Mouse (Mus musculus) embryonic facial prominence, embryonic 15.5 days (tissue): ENCODE data around the gene Scgb1b12. TPM values are rescaled to one million over a fixed set of nuclear protein-coding genes. Genes with fewer than 3 reads are reported as not detected.
"Not testable (repeated sequence)": the region's sequence is repeated elsewhere in the genome, so short reads cannot be mapped to it uniquely, and the experiment has no call there.

ENCODE experiments used
- ATAC-seq: fragments of 200-750 bp; cut with Nextera tagmentation; 2 replicates; pipeline ENCODE4 v1.8.0; 2017; ENCODE audit warnings: low read depth, moderate TSS enrichment; ENCODE audit not compliant: insufficient number of reproducible peaks, low FRiP score, low TSS enrichment
- H3K27ac ChIP-seq: fragments of 300-500 bp; sonication (generic); replicated peaks from 2 replicates; pipeline ENCODE4 v1.5.1; 2015; ENCODE audit warnings: mild to moderate bottlenecking, inconsistent platforms
- H3K27me3 ChIP-seq: fragments of 300-500 bp; sonication (generic); 2 replicates; pipeline ENCODE4 v1.6.1; 2015; ENCODE audit warnings: inconsistent platforms
- H3K36me3 ChIP-seq: fragments of 300-500 bp; sonication (generic); 2 replicates; pipeline ENCODE4 v1.6.1; 2015; ENCODE audit warnings: mild to moderate bottlenecking, inconsistent platforms
- H3K4me1 ChIP-seq: fragments of 300-500 bp; sonication (generic); 2 replicates; pipeline ENCODE4 v1.6.1; 2015; ENCODE audit warnings: inconsistent platforms
- H3K4me2 ChIP-seq: fragments of 300-500 bp; sonication (generic); replicated peaks from 2 replicates; pipeline ENCODE4 v1.6.1; 2015; ENCODE audit warnings: mild to moderate bottlenecking, inconsistent platforms
- H3K4me3 ChIP-seq: fragments of 300-500 bp; sonication (generic); replicated peaks from 2 replicates; pipeline ENCODE4 v1.5.1; 2015; ENCODE audit warnings: mild to moderate bottlenecking, inconsistent platforms
- H3K9ac ChIP-seq: fragments of 300-500 bp; sonication (generic); 2 replicates; pipeline ENCODE4 v1.6.1; 2015; ENCODE audit warnings: inconsistent platforms
- H3K9me3 ChIP-seq: fragments of 300-500 bp; sonication (generic); replicated peaks from 2 replicates; pipeline ENCODE4 v1.6.1; 2016; ENCODE audit warnings: inconsistent platforms
- WGBS: fragments of 180-500 bp; shearing (Covaris S2); methylation state at CpG from one replicate; pipeline ENCODE4 v1.1.7; 2015; 5-methylcytosine and 5-hydroxymethylcytosine counted together
- polyA plus RNA-seq: library from polyadenylated mRNA; unstranded; fragments of >200 nt; fragmentation: Nextera tagmentation; extraction: Ambion mirVana; gene quantifications from 2 replicates; pipeline ENCODE4 v1.2.1, GENCODE M21; 2015

The Scgb1b12 gene
- polyA plus RNA-seq: not detected in 2 replicates

GRCm38 (mm10) chr7:32333882-32334281 lies at the start of gene Scgb1b12:
TSS of gene Scgb1b12 (plus strand) at chr7:32334182.
- not testable (repeated sequence) for ATAC-seq

GRCm38 (mm10) chr7:32327145-32327544 lies 6.8 kb upstream of the Scgb1b12 start, which contains the start of gene Scgb2b12:
TSS of gene Scgb2b12 (minus strand) at chr7:32327245.
- not testable (repeated sequence) for H3K27ac ChIP-seq, H3K9me3 ChIP-seq, H3K4me3 ChIP-seq, H3K4me2 ChIP-seq, ATAC-seq, H3K27me3 ChIP-seq, H3K4me1 ChIP-seq, H3K36me3 ChIP-seq, H3K9ac ChIP-seq
- 90% methylated on average over 1 of the region's 1 CpGs for WGBS

More at GRCm38 (mm10) chr7:32333882-32334281, at the start of gene Scgb1b12:
- H3K27me3 ChIP-seq, H3K4me1 ChIP-seq, H3K4me3 ChIP-seq, H3K9ac ChIP-seq, H3K4me2 ChIP-seq, H3K36me3 ChIP-seq, H3K9me3 ChIP-seq, H3K27ac ChIP-seq: not testable (repeated sequence)
- WGBS: 66% methylated on average over 3 of the region's 3 CpGs

Other genes starting within 250 kb of the Scgb1b12 start
- not detected in 2 replicates for gene Scgb1b10, start 233.3 kb upstream of the Scgb1b12 start, polyA plus RNA-seq
- gene Scgb2b11, start 123.0 kb upstream of the Scgb1b12 start, polyA plus RNA-seq: not detected in 2 replicates
- not detected in 2 replicates for gene Scgb1b11, start 111.3 kb upstream of the Scgb1b12 start, polyA plus RNA-seq
- gene Scgb2b12, start 6.9 kb upstream of the Scgb1b12 start, polyA plus RNA-seq: not detected in 2 replicates
- not detected in 2 replicates for gene Scgb1b29, start 107.4 kb downstream of the Scgb1b12 start, polyA plus RNA-seq